Mouse (Mus musculus): ENCODE data around the gene Smim9.
"Not testable (repeated sequence)": the region's sequence is repeated elsewhere in the genome, so short reads cannot be mapped to it uniquely, and the experiment has no call there.

Smim9 gene

DNA sequence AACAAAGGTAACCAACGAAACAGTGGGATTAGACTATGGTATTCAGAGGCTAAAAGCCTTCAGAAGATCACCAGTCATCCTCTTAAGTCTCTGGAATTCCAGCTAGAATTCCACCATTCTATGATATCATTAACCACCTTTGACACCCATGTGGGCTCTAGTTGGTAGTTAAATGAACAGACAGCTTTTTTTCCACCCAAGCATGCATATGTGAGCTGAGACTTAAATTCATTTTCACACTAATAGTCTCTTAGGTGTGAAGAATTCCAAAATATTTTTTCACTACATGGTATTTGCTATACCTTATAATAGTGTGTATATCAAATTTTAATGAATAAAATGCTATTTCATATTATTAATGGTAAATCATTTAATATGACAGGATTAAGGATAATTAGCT lies at the start of gene Smim9:
Smim9 (minus strand) TSS at position 101 of the 400 bp plus-strand sequence.
- in situ Hi-C loops (cut with MboI, MseI) = no loop called here

DNA sequence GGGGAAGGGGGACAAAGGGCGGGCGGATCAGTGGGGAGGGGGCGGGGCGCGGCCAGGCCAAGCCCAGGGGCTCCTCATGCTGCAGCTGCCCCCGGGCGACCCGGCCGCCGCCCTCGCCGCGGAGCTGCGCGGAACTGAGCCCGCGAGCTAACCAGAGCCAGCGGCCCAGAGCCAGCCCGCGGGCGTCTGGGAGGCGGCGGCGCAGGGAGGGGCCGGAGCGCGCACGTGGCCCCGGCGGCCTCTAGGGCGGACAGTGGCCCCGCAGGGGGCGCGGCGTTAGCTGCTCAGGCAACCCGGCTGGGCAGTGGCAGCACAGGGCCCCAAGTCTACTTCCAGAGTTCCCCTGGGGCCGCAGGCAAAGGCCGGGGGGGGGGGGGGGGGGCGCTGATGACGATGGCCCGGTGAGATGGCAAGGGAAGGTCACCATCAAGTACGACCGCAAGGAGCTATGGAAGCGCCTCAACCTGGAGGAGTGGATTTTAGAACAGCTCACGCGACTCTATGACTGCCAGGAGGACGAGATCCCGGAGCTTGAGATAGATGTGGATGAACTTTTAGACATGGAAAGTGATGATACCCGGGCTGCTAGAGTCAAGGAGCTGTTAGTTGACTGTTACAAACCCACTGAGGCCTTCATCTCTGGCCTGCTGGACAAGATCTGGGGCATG lies 7.9 kb downstream of the Smim9 start:
- in situ Hi-C loops (cut with MboI, MseI) = no loop called here

DNA sequence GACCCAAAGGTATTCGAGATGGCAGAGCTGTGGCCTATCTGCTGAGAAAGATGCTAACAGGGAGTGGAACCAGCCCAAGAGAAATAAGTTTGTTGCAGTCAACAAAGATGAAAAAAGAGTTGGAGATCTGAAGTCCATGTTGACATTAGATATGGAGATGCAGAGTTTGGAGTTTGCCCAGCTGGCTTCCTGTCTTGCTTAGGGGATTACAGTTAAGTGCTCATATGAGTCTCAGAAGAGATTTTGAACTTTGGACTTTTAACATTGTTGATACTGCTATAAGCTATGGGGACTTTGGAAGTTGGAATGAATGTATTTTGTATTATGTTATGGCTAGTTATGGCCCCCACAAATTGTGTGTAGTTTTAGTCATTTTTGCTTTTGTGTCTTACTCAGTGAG lies 11.3 kb downstream of the Smim9 start:
- in situ Hi-C loops (cut with MboI, MseI) = no loop called here

DNA sequence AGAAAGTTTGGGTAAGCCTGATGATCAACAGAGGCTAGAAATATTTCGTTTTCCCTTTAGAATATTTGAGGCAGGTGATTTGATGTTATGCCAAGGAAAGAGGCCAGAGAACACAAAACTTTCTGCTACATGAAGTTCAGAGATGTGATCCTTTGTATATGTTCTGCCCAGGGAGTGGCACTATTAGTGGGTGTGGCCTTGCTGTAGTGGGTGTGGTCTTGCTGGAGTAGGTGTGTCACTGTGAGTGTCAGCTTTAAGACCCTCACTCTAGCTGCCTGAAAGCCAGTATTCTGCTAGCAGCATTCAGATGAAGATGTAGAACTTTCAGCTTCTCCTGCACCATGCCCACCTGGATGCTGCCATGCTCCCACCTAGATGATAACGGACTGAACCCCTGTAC lies 13.3 kb downstream of the Smim9 start:
- in situ Hi-C loops (cut with MboI, MseI) = no loop called here

DNA sequence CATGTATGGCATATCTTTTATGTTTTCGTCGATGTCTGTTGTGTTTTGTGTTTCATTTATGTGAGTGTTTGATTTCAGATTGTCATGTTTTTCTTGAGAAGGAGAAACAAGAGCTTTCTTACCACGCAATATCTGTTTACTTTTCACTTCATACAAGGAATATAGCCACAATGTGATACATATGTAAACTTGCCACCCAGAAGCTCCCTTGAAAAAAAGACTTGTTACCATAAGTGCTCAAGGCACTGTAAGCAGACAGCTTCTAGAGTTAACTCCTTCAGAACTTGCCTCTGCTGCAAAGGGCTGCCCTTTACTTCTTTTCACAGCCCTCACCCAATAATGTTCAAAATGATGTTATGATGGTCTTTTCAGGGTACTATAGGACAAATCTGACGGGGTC lies 15.2 kb downstream of the Smim9 start:
- in situ Hi-C loops (cut with MboI, MseI) = no loop called here

DNA sequence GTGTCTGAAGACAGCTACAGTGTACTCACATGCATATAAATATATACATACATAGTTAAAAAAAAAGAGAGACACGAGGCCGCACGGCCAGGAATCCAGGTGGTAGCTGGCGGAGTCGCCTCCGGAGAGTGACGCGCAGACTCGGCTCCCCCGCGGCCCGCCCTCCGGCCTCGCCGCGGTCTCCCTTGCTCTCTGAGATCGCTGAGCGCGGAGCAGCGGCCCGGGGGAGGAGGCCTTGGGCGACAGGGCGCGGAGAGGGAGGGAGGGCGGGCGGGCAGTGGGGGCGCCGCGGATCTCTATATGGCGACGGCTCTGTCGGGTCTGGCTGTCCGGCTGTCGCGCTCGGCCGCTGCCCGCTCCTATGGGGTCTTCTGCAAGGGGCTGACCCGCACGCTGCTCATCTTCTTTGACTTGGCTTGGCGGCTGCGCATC lies 20.4 kb downstream of the Smim9 start:
- in situ Hi-C loops (cut with MboI, MseI) = not testable (repeated sequence)

DNA sequence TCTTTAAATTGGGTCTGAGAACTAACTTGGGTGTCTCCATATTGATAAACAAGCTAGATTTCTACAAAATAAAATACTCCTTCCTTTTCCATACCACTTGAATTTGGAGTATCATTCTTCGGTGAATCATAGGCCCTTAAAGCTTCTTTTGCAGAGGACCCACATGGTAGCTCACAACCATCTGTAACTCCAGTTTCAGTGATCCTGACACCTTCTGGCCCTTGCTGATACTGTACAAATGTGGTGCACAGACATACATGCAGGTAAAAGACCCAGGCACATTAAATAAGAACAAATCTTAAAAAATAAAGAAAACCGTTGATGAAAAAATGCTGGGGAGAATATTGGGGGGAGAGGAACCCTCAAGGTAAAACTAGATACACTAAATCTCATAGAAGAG lies 25.4 kb downstream of the Smim9 start:
- in situ Hi-C loops (cut with MboI, MseI) = no loop called here

DNA sequence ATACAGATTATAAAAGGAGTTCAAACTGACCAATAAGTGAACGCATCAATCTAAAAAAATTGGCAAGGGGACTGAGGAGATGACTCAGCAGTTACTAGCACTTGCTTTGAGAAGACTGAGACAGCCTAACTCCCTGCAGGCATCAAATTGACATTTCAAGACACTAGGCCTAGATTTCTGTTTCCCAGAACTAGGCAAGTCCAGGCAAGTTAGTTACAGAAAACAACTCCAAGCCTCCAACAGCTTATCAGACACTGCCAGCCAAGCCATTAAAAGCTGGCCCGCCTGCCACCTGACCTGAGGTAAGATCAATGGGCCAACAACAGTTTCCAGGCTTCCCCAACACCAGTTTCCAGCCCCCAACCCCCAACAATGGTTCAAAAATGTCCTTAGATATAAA lies 25.8 kb downstream of the Smim9 start:
- in situ Hi-C loops (cut with MboI, MseI) = no loop called here

DNA sequence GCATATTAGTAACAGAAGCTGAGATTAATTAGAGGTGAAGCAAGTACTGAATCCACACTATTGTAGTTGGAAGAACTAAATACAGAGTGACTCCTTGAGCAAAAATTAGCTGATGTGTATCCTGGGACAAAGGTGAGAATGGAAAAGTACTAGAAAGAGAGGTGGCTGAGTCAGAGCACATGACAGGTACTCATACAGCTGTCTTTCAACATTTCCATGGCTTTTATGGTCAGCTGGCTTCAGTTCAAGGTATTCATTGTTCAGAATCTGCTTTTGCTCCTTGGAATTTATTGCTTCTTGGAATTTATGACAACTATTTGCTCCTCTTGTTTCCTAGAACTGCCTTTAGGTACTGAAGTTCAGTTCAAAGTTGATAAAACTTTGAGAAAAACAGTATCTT lies 26.6 kb downstream of the Smim9 start:
- in situ Hi-C loops (cut with MboI, MseI) = no loop called here

DNA sequence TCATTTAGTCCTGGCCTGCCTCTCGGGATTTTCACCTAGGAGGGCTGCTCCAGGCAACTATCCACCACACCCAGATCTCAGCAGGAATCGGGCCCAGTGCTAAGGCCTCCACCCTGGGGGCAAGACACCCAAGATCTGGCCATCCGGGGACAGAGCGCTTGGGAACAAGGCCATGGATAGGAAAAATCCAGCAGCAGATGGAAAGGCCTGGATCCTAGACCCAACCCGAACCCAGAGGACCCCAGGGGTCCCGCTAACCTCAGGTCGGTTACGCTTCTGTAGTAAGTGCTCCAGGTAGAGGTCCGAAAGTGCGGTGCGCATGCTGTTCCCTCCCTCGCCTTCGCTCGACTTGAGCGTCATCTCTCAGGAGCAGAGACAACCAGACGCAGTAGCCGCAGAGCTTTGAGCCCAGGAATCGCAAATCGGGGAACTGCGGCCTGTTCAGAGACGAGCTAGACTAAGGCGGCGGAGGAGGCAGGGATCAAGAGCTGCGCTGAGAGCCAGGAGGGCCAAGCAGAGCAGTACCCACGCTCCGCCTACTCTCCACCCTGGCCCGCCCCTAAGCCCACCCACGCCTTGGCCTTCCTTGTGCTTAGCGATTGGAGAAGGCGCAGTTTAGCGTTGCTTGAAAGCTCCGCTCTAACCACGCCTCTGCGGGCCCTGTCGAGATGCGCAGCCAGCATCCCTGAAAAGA lies 33.0 kb downstream of the Smim9 start, which contains the start of gene Mpp1:
Mpp1 (minus strand) TSS at position 550 of the 694 bp plus-strand sequence.
- in situ Hi-C loops (cut with MboI, MseI) = no loop called here

DNA sequence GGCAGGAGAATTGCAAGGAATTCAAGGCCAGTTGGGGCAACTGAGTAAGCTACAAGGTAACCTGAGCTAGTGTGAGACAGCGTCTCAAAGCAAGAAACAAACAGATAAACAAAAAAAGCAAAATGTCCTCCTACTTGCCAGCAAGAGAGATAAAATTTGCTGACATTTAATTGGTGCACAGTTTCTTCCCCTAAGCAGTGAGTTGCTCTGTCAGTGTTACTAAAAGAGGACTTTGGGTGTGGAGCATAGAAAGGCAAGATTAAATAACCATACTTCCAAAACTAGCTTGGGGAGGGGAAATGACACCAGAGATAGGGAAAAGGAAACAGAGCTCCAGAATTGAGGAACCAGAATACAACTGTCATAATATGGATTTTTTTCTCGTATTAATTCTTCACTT lies 34.1 kb downstream of the Smim9 start:
- in situ Hi-C loops (cut with MboI, MseI) = no loop called here

DNA sequence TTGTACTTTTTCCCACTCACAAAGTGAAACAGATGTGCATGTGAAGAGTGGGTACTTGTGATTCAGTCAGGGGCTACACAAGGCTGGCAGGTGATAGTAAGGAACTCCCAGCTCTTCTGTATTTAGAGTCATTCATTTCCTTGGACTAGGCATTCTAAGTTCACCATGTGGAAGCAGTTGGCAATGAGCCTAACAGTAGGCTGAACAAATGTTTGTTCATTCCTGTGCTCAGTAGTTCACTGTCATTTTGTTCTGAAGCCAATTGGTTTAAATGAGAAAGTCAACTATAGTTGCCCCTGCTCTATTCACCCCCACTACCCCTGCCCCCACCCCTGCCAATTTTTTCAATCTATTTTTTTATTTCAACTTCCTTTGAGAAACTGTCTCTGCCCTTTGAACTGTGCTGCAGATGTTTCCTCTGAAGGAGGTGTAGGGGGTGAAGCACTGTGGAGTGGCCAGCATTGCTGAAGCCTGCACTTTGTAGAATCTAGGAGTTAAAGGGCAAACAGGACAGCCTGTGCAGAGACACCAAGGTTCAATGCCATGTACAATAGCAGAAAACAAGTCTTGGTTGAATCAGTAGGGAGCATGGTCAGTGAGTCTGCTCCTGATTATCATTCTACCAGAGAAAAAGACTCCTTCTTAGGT lies 35.1 kb downstream of the Smim9 start:
- in situ Hi-C loops (cut with MboI, MseI) = no loop called here

DNA sequence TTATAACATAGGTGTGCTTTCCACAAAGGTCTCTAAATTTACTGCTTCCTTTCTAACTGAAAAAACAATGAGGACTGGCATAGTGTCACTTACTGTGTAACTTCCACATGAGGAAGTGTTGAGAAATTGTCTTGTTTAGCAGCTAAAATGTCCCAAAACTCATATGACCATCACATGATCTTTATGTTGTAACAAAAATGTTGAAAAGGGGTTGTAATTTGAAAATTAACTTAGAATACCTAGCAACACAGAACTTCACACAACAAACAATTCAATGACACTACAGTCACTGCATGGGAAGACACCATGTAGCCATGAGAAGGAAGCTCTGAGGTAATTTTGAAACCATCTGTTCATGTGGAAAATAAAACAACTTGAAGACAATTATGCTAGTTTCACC lies 36.7 kb downstream of the Smim9 start:
- in situ Hi-C loops (cut with MboI, MseI) = no loop called here

DNA sequence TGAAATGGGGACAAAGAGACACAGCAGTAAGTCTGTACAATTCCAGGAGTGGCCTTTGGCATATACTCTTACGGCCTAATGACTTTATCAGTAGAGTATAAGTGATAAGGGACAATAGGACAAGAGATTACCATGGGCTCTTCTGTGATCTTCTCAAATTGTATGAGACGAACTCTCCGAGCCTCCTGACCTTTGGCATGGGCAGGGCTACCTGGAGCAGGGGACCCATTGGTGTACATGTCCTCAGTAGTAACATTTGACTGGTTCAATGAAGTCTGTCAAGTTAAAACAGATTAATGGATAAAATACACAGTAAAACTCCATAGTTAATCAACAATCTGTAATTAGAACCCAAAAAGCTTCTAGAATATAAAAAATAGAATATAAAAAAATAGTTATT lies 38.0 kb downstream of the Smim9 start:
- in situ Hi-C loops (cut with MboI, MseI) = no loop called here

DNA sequence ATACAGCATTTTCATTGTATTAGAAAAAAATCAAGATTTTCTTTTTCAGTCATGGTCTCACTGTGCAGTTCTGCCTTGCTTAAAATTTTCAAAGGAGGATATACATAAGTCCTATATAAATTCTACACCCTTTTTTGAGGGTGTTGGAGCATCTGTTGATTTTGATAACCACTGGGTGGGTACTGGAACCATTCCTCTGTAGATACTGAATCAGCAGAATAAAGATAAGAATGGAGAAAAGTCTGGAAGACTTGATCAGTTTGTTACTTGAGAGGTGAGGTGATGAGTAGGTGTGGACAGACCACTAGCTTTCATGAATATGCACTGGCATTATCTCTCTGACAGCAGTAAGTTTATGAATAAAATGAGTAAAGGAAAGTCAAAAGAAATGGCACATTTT lies 48.0 kb downstream of the Smim9 start:
- in situ Hi-C loops (cut with MboI, MseI) = loop anchor here (25.0 kb wide), 1 partner anchor 422 kb away; no protein-coding TSS in a partner anchor

DNA sequence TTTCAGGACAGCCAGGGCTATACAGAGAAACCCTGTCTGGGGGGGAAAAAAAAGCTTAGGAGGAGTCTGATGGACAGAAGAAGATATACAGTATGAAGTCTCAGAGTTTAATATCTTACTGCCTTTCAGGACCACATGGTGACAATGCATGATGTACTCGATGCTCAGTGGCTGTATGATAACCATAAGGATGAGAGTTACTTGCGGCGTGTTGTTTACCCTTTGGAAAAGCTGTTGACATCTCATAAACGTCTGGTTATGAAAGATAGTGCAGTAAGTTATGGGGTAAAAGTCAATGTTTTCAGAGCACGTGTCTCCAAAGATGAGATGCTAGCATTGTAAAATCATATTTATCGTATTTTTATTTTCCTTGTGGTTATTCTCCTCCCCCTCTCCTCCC lies 61.3 kb downstream of the Smim9 start:
- in situ Hi-C loops (cut with MboI, MseI) = loop anchor here (5.0 to 25.0 kb wide), 2 partner anchors 330 to 435 kb away; no protein-coding TSS in a partner anchor

DNA sequence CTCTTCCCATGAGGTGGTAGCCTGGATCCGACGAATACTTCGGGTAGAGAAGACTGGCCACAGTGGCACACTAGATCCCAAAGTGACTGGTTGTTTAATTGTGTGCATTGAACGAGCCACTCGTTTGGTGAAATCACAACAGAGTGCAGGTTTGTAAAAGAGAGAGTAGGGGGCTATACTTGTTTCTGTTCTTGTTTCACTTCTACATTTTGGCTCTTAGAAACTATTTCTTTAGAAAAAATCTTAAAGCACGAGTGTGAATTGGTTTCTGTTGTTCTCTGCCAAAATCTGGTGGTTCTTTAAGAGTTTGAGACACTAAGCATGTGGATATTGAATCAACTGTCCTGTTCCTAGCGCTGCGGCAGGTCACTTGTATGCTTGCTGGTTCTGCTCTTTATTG lies 64.8 kb downstream of the Smim9 start:
- in situ Hi-C loops (cut with MboI, MseI) = no loop called here

DNA sequence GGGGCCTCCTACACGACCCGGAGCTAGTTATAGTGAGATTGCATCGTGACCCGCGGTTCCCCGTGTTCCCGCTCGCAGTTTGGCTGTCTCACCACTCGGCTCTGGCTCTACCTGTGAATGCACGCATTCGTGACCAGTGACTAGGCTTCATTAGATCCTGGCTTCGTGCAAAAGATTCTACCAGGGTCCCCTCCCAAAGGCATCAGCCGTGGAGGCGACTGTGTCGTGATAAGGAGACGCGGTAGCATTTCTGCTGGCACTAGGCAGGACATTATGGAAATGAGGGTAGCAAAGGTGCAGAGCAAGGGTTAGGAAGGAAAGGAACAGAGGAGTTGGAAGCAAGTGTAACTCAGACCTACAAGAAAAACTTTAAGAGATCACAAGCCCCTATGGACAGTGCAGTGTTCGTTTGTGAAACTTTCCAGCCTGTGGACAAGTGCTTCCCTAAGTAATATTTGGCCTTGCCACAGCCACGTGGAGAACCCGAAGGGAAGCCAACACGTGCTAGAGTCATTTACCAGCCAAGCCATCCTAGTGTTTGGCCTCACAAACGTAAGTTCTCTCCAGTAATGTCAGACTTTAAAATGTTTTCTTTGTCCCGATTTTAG lies 67.3 kb downstream of the Smim9 start:
- in situ Hi-C loops (cut with MboI, MseI) = no loop called here

All from regulatory T cell (primary cell).